Mouse (Mus musculus) natural killer cell, adult 2 months (primary cell): ENCODE measurements around the gene Map3k11.
A peak's percentile ranks its signal among the peaks of the same experiment; 100 is the strongest.

Source experiments
- DNase-seq, 2 experiments: peaks; one replicate each; pipeline ENCODE4 v3.0.0; 2022; ENCODE audit warnings: low spot score in 2 of 2

The Map3k11 gene

DNA sequence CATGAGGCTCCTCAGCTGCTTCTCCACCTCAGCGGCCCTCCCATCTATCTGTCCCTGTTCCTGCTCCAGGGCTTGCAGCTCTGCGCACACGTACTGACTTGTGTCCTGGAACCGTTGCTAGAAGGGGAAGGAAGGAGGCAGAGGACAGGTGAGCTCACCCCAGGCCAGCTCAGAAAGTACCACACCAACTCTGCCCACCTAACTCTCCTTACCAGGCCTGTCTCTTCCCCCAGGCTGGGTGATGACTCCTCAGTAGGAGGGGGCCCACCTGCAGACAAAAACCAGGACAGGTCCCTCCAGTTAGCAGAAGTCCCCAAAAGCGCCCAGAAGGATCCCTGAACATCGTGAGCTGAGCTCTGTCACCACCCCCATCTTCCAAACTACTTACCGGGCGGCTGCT, 22.0 kb downstream of the Map3k11 start:
- no peak for DNase-seq

DNA sequence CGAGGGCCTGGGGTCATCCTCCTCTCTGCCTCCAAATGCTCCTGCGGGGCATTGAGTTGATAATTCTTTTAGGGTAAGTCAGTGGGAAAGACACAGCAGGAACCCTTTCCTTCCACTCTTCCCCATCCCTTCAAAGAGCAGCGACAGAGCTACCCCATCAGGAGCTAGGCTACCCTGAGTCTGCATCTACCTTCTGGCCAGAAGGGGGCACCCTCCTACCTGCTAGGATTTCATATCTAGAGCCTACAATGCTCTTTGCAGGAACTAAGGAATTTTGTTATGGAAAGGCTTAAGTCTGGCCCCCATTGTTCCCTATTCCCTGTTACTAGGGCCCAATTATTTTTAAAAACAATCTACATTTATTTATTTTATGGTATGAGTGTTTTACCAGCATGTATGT, 22.7 kb downstream of the Map3k11 start:
- peak in 1 of 2 experiments; percentile 62 for DNase-seq

DNA sequence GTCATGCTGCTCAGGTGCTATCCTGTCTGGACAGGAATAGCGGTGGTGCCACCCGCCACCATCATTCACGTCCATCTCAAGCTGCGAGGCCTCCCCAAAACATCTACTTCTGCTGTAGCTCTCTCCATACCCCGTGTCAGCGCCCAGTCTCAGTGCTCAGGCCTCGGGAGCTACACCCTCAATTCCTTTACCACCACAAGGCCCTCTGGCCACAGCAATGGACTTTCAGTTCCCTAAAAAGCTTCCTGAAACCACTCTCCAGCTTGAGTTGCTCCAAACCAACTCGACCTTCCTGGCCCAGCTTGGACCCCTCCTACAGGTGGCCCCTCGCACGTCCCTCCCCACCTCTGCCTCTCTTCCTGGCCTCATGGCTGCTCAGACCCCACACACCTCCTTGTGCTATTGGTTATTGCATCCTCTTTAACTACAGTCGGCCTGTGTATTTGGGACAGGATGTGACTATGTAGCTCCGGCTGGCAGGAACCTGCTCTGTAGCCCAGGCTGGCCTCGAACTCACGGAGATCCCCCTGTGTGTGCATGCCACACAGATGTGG, 23.4 kb downstream of the Map3k11 start:
- peak in 1 of 2 experiments; percentile 29 for DNase-seq

DNA sequence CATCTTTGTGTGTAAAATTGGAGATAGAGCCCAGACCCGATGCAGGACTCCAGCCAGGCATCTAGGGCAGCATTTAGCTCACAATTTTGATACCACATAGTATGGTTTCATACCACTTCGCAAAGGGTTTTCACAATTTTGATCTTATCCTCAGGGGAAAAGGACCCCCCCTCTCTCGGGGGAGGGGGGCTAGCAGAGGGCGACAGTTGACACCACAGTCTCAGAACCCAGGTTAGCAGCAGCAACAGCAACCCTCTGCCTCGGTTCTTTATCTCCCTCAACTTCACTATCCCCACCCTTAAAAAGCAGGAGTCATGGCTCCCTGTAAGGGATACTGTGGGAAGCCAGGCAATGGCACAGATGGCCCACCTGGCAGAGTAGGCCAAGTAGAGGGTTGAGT, 24.7 kb downstream of the Map3k11 start:
- DNase-seq: no peak

DNA sequence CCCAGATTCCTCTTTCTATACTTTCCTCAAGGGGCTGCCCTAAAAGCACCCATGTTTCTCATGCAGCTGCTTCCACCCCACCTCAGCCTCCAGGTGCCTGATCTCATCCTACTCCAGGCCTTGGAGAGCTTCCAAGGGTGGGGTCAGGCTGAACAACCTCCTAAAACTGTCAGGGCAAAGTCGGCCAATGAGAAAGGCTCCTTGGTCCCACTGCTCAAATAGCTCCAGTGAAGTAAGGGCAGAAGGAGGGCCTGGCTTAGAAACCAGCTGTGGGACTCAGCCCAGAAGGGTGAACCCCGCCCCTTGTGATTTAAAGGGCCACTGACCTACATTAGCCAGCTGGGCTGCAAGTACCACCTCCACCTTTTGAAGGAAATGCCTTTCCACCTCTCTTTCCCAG, 25.2 kb downstream of the Map3k11 start:
- DNase-seq: no peak

DNA sequence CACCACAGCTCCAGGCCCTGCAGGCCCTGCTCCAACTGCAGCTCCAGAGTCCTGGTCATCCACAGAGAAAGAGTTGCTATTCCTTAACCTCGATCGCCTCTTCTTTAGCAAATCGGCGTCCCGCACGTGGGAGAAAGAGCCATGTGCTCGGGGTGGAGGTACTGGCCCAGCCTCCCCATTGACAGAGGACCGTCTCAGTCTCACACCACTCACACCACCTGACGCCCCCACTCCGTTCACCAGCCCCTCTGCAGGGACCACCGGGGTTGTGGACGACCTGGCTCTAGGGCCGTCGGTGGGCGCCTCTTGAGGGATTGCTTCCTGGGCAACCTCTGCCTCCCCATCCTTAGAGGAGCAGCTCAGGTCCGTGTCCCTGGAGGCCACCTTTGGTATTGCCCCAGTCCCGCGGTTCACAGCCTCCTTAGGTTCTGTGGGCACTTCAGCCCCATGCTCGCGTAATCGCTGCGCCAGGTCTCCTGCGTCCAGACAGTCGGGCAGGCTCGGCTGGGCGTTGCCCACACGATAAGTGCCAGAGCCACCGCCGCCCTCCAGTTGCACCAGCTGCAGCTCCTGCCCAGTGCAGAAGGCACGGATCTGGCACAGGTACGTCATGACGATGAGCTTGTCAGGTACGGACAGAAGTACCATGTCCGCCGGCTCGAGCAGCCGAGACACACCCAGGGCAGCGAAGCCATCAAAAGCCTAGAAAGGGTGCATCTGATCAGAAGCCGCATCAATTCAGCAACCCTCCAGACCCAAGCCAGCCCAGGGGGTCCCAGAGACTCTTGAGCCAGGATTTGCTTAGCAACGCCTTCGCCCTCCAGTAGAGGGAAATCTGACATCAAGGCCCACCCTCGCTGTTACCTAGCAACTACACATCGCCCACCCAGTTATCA, 27.5 kb downstream of the Map3k11 start:
- no peak for DNase-seq

DNA sequence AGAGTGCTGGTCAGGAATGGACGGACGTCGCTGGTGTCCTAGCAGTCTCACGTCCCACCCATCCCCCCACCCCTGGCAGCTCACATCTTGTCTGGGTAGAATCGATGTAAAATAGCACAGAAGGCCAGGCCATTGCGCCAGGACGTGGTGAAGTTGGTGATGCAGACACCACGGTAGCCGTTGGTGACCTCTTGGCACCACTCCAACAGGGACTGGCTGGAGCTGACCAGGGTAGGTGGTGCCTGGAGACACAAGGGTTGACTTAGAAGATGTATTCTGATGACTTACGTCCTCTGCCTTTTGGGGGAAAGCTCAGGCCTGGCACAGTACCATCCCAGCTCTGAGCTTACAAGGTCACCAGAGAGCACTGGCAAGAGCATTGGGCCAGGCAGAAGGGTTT, 28.4 kb downstream of the Map3k11 start:
- no peak for DNase-seq

DNA sequence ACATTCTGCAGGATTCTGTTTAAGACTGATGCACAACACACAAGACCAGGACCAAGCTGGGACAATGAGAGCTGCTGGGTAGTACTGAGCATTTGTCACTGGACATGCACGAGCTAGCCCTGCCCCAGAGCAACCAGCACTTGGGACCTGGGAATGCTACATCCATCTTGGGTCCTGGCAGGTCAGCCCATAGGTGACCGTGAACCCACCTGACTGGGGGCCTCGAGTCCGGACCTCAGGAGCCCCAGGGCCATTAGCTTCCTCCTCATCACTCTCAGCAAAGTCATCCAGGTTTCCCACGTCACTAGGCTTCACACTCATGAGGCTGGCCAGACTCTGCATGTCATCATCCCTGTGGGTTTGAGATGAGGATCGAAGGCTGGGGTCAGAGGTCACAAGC, 32.7 kb downstream of the Map3k11 start:
- no peak for DNase-seq

DNA sequence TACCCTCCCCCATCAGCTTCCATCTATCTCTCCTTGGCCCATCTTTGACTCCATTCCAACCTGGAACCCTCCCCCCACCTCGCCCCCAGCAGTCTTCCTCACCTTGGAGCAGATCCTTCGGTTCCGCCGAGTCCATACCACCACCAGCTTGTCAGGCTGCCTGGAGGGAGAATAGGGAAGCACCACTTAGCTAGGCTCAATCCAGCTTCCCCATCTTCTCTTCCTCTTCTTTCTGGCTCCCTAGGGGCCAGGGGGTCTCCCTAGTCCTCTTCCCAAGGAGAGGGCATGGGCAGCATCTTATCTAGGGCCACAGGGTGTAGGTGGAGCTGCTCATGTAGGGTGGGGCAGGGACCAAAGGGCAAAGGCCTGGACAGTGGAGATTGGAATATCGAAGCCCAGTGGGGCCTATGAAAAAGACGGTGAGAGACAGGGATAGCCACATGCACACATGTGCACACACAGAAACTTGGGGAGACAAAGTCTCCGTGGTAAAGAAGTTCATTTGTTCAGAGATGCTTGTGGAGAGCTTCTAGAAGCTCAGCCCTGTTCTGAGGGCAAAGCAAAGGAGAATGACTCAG, 34.4 kb downstream of the Map3k11 start:
- no peak for DNase-seq

DNA sequence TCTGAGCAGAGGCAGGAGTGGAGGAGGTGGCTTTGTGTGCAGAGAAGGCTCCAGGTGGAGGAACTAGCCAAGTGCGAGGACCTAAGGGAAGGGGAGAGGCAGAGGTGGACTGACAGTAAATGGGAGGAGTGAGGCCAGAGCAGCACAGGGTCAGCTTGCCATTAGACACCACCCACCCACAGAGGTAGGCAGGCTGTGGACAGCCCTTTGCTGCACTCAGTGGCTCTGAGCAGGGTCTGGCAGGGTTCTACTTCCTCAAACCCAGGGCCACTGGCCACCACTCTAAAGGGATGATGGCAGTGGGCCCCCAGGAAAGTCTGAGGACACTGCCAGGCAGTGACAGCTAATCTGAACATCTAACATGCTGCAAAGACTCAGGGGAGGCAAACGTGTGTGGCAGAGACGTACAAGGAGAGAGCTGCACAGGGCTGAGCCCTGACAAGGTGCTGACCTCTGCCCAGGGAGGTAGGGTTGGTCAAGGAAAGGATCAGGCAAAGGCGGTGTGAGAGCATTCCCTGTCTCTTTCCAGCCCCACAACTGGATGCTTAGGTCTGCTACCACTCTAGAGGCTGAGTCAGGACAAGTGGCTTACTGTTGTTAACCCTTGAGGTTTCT, 35.5 kb downstream of the Map3k11 start:
- no peak for DNase-seq

DNA sequence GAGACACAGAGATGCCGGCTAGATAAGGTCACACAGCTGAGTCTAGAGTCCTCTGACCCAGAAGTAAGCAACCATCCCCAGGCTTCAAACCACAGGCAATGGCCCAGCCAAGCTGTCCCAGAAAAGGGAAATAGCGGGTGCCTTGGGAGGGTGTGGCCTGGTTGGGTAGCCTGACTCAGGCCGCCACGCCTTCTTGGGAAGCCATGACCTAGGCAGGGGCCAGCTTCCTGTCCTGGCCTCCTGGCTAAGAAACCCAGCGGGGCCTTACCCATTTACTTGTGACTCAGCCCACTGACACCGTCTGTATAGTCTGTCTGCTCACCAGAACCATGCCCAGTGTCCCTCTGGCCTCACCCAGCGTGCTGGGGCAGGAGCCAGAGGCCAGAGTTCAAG, 36.0 kb downstream of the Map3k11 start:
- peak; percentile 68 to 80 for DNase-seq

DNA sequence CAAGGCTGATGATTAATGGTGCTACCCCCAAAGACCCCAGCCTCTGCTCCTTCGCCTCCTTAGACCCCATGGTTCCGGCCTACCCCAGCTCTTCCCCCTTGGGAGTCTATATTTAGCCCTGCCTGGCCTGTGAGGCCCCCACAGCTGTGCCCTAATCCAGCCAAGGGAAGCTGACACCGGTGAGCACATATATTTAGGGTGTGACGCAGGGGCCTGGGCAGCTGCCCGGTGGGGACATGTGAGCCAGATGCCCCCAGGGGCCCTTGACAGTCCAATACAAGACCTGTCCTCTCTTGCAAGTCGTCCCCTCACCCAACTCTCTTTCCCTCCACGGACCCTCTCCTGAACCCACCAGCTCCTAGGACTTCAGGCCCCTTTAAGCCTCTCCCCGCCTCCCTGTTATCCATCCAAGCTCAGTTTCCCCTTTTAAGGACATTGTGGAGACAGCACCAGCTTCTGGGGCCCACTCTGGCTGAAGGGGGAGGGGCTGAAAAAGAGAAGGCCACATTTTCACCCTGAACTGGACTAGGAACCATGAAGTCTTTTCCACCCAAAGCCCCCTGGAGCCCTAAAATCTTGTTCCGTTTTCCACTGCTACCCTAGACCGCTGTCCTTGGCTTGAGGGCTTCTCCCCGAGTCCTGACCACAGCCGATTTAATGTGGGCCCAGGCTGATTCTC, 36.6 kb downstream of the Map3k11 start:
- no peak for DNase-seq

DNA sequence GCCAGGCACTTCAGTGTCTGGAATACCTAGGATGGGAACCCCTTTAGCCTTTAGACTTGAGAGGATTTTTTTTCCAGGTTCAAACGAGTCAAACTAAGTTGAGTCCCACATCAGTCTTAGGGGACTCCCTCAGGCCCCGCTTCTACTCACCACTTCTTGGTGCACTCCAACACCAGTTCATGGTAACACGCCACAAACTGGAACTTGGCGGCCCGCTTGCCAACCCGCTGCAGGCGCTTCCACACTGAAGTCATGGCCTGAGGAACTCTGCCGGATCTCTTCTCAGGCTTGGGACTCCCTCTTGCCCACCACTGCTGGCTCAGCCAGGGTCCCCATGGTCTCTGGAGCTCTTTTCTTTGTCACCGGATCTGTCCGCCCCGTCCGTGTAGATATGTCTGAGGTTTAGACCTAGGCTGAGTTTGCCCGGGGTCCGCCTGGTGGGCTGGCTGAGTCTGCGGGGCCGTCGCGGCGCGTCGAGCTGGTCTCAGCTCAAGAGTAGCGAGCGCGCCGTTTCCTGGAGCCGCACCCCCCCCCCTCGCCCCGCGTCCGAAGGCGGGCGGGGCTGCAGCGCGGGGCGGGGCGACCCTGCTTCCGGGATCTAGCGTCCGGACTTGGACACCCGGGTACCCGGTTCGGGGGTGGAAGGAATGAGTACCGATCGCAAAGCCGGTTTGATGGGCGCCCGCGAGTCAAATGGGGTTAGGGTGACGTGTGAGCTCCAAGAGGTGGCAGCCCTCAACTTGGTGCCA, 37.4 kb downstream of the Map3k11 start, which contains the start of gene Ehbp1l1:
Gene Ehbp1l1, minus strand, starts transcription at position 551 of the 749 bp plus-strand sequence.
- DNase-seq: peak; percentile 75 to 83

DNA sequence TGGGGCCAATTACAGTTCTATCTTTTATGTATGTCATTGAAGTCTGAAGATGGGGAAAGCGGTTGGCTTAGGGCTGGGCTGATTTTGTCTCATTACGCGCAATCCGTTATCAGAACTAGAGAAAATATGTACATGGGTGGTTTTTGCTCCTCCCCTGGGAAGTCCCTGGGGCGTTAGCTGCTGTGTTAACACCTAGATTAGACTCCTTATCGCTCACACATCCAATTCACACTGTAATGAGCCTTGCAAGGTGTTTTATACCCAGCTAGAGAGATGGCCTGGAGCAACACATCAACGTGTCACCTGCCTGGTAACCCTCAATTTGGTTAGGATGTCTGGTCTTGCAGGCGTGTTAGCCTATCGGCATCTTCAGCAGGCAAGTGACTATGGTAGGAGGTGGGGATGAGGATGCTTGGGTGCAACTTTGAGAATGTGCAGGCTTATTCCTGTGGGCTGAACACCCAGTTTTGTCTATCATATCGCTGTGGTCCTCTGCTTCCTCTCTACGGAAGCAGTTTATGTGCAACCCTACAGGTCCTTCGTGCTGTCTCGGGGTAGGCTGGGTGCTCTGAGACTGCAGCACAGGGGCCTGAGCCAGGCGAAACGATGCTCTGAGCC, 38.5 kb downstream of the Map3k11 start:
- DNase-seq: peak; percentile 75 to 89

DNA sequence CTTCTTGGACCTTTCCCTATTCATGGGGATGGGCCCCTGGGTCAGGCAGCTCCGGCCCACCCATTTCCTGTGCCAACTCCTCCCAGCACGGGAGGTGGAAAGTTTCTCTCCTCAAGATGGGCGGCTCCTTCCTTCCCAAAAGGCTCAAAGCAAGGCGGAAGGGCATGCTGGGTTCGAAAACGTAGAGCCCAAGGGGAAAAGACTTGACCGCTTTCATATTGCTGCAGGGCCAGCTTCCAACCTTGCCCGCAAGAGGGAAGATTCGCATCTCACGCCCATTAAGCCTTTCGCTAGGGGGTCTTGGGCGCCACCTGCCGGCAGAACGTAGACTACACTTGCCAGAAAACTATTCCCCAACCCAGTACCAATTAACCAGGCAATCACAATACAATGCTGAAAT, 39.2 kb downstream of the Map3k11 start:
- peak; percentile 85 to 87 for DNase-seq

DNA sequence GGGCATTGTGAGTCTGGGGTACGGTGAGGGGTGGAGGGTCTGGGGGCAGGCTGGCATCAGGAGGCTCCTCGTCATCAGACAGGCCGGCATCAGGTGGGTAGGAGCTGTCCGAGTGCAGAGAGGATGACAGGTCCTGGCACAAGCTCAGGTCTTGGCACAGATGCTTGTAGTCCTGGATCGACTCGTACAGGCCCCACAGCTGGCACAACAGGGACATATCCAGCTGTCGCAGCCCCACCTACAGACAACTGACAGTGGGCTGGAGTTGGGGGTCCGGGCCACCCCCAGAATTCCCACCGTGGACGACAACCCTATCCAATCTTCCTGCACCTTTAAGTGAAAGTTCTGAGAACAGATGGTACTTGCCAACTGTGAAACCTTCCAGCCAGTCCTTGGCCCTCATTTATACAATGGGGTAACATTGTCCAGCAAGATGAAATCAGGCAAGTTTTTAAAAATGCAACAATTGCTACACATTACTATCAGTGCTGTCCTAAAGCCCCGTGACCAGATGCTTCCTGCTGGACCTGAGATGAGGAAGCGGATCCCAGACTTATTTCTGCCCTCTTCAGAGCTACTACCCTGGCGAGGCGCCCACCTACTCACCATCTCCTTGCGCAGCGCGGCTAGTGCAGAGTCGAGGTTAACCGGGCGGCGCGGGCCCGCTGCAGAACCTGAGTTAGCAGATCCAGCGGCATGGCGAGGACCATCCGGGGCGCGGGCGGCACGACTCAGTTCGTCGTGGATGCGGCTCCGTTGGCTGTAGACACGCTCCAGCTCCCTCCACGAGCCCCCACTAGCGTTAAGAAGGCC, 40.3 kb downstream of the Map3k11 start:
- DNase-seq: no peak

DNA sequence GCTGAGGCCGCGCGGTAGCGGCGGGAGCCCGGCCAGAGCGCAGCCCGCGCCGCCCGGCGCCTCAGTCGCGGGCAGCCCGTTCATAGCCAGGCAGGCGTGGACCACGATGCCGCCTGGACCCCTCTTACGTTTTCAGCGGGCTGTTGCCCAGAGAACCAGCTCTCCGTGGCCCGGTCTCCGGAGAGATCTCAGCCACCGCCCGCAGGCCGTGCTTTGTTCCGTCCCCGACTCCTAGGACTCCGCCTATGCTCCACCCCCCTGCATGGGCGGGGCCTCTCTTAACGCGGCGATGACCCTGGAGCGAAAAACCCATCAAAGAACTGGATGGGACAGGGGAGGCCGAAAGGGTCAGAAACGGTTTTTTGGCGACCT, 40.9 kb downstream of the Map3k11 start, which contains the start of gene Fam89b:
Gene Fam89b, minus strand, starts transcription at position 210 of the 372 bp plus-strand sequence.
- peak; percentile 77 to 78 for DNase-seq

DNA sequence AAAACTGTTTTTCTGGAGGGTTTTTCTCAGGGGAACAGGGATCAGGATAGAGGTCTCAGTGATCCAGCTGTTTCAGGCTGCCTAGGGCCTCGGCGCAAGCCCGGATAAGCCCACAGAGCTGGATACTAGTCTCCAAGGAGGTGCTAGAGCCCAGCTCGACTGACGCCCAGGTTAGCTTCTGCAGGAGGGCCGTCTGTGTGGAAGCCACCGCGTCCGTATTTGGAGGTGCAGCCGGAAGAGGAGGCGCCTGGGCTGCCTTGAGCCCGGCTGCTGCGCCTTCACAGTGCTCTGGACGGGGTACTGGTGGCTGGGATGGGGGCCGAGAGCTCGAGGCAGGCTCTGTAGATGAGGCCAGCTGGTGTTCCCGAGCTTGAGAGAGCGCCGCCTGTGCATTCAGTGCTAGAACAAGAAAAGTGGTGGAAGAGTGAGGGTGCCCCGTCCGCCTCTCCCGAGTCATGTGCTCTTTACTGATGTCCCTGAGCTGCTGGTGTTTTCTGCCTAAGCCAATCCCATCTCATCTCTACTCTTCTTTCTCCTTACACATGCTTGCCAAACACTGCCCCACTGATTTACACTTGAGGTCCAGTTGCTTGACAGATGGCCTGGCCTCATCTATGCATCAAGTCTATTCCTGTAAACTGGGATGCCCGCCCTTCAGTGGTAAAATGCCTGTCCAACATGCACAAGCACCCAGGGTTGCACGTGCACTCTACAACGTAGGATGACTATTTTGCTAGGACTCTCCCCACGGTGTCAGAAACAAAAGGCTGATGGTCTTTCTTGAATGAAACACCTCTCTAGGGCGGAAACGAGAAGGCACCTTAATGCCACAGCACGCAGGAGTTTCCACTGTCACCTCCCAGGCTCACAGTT, 42.0 kb downstream of the Map3k11 start:
- peak in 1 of 2 experiments; percentile 21 for DNase-seq
